Mouse (Mus musculus) hindbrain, postnatal 0 days (tissue): ENCODE measurements around the gene Pnma1. TPM values are rescaled to one million over a fixed set of nuclear protein-coding genes. Genes with fewer than 3 reads are reported as not detected.

Source experiments
- ATAC-seq: fragments of 200-750 bp; cut with Nextera tagmentation; 2 replicates; pipeline ENCODE4 v1.8.0; 2017; ENCODE audit warnings: mild to moderate bottlenecking, moderate TSS enrichment, moderate library complexity
- DNase-seq: peaks from one replicate; pipeline ENCODE4 v3.0.0-alpha.2; 2015; ENCODE audit warnings: low spot score
- H3K27ac ChIP-seq: fragments of 300-500 bp; sonication (generic); 2 replicates; pipeline ENCODE4 v1.5.1; 2014; ENCODE audit warnings: mild to moderate bottlenecking
- H3K27me3 ChIP-seq: fragments of 300-500 bp; sonication (generic); 2 replicates; pipeline ENCODE4 v1.6.1; 2014; ENCODE audit warnings: low read length, mixed read lengths; ENCODE audit not compliant: insufficient read depth
- H3K36me3 ChIP-seq: fragments of 300-500 bp; sonication (generic); 2 replicates; pipeline ENCODE4 v1.6.1; 2014; ENCODE audit warnings: low read length, mixed read lengths; ENCODE audit not compliant: insufficient read depth
- H3K4me1 ChIP-seq: fragments of 300-500 bp; sonication (generic); 2 replicates; pipeline ENCODE4 v1.6.1; 2014; ENCODE audit warnings: antibody characterized with exemption, low read length, mixed read lengths; ENCODE audit not compliant: insufficient read depth
- H3K4me2 ChIP-seq: fragments of 300-500 bp; sonication (generic); 2 replicates; pipeline ENCODE4 v1.6.1; 2014; ENCODE audit warnings: low read depth, mild to moderate bottlenecking, low read length, moderate library complexity, mixed read lengths
- H3K4me3 ChIP-seq: fragments of 300-500 bp; sonication (generic); 2 replicates; pipeline ENCODE4 v1.5.1; 2014; ENCODE audit warnings: low read length
- H3K9ac ChIP-seq: fragments of 300-500 bp; sonication (generic); replicated peaks from 2 replicates; pipeline ENCODE4 v1.6.1; 2014; ENCODE audit warnings: mild to moderate bottlenecking, low read length, moderate library complexity, mixed read lengths
- H3K9me3 ChIP-seq: fragments of 300-500 bp; sonication (generic); 2 replicates; pipeline ENCODE4 v1.6.1; 2016; ENCODE audit warnings: low read length, mixed read lengths
- CTCF ChIP-seq: IDR thresholded peaks from 2 replicates; pipeline ENCODE4 v1.5.1; 2016; ENCODE audit warnings: antibody characterized with exemption, control low read depth, low read depth
- WGBS: fragments of 180-500 bp; shearing (Covaris S2); extraction: QIAGEN DNeasy Blood & Tissue Kit; methylation state at CpG from one replicate; pipeline ENCODE4 v1.1.7; 2014; 5-methylcytosine and 5-hydroxymethylcytosine counted together
- polyA plus RNA-seq: library from polyadenylated mRNA; unstranded; fragments of >200 nt; fragmentation: Nextera tagmentation; extraction: Ambion mirVana; gene quantifications from 2 replicates; pipeline ENCODE4 v1.2.1, GENCODE M21; 2015
- total RNA-seq: library from RNA; depleted of rRNA; stranded (reverse); fragments of >200 nt; gene quantifications from 2 replicates; pipeline ENCODE4 v1.2.3, GENCODE M21; 2014

Pnma1 gene
- total and polyA plus RNA-seq, 2 experiments from 2014 or later = 2.5 to 4.5 TPM

DNA sequence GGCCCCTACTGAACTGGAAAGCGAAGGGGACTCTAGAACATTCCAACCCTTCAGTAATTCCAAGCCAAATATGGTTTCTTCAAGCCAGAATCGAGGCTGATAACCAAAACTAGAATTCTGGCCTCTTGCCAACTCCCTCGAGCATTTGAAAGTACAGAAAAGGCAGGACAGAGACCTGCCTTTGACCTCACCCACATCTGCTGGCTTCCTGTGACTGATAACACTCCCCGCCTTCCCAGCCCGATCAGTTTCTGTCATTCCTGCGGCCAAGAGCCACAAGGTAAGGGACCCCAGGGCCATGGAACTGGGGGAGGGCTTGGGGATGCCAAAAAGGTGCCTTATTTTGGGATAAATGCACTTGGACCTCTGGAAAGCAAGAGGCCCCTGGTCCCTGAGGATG lies 2.7 kb upstream of the Pnma1 start:
- no peak for TF ChIP-seq CTCF
- Histone ChIP-seq H3K27me3 (no peaks in the 10 kb centered on the region), H3K4me2 (no peak overlapping the region), H3K4me3 (no peak overlapping the region), H3K36me3 (no peaks in the 10 kb centered on the region; the same call in 1 of the 2 replicates), H3K9me3 (no peaks in the 10 kb centered on the region), H3K27ac (no peak overlapping the region), H3K9ac (no peak overlapping the region), H3K4me1 (no peaks in the 10 kb centered on the region)
- 55% methylated on average over 6 of the region's 6 CpGs for WGBS
- no peak for ATAC-seq
- DNase-seq = no peak

DNA sequence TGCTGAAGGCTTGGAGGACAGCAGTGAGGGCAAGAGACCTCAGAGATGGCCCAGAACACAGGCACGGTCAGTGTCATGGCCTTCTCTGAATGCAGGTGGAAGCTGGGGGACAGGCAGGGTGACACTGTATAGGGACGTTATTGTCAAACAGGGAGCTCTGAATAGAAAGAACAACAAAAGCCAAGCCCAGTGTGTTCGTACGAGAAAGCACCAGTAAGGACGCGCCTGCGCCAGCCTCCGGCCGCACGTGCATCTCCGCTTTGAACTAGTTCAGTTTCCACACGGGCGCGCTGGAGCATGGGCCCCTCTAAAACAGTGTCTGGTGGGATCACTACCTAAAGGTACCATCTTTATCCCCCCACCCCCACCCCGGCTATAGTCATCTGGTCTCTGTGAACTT lies 1.7 kb upstream of the Pnma1 start:
- Histone ChIP-seq H3K27ac (no peak overlapping the region), H3K4me1 (no peaks in the 10 kb centered on the region), H3K9me3 (no peaks in the 10 kb centered on the region), H3K36me3 (no peaks in the 10 kb centered on the region), H3K4me2 (no peak overlapping the region), H3K9ac (no peak overlapping the region), H3K4me3 (no peak overlapping the region), H3K27me3 (no peaks in the 10 kb centered on the region)
- ATAC-seq (no peak), DNase-seq (peak; percentile 21)
- no peak for TF ChIP-seq CTCF
- 39% methylated on average over 15 of the region's 15 CpGs for WGBS

DNA sequence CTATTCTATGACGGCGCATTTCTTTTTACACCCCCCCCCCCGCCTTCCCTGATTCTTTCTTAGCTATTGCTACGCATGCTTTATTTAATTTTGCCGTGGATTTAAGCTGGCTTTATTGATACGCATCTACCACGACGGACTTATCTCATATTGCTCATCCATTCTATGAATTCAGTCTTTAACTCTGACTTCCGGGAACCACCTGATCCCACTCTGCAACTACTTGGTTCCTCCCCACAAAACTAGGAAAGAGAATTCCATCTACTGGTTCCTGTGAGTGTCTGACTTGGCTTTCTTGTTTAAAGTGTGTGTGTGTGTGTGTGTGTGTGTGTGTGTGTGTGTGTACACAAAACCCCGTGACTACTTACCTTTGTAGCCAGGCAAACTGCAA lies 328 bp upstream of the Pnma1 start:
- DNase-seq (no peak), ATAC-seq (peak; percentile 48)
- peak overlapping the region; percentile 94 for H3K4me2 ChIP-seq
- H3K9me3 ChIP-seq = no peaks in the 10 kb centered on the region
- no peaks in the 10 kb centered on the region for H3K27me3 ChIP-seq
- H3K36me3 ChIP-seq = no peaks in the 10 kb centered on the region; the same call in 1 of the 2 replicates
- TF ChIP-seq CTCF = no peak
- H3K9ac ChIP-seq = peak overlapping the region; percentile 67
- no peaks in the 10 kb centered on the region for H3K4me1 ChIP-seq
- WGBS = 2% methylated on average over 10 of the region's 10 CpGs
- peak overlapping the region; percentile 72 for H3K4me3 ChIP-seq
- peak overlapping the region; percentile 77 for H3K27ac ChIP-seq

DNA sequence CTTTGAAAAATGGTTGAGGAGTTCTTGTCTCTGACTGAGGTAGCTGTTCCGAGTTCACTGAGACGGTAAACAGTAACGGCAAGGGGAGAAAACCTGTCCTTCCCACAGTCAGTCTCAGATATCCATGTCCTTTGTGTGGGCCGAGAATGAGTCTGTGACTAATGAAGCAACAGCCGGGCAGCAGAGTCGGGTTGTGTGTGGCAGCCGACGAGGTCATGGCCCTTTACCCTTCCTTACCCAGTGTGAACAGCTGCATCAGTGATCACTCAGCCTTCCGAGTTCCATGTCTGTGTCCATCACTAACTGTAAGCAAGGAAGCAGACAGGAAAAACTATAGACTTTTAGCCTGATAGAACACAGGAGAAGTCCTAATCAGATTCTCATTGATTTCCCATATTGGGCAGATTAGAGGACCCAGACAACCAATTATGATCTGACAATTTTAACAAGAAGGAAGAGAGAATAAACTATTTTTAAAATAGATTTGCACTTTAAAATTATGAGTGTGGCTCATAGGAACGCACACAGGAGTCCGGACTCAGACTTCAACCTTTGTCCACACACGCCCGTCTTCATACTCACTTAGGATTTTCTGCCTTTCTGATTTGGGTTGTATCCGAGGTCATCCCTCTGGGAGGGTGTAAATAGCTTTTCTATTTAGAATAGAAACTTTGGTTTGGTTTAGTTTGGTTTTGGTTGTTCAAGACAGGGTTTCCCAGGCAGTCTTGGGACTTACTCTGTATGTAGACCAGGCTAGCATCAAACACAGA lies 5.8 kb downstream of the Pnma1 start:
- Histone ChIP-seq H3K27ac (no peak overlapping the region), H3K36me3 (peaks cover under 1% of the 10 kb centered on the region; the same call in 1 of the 2 replicates), H3K4me2 (no peak overlapping the region), H3K9me3 (no peaks in the 10 kb centered on the region), H3K4me1 (no peaks in the 10 kb centered on the region), H3K4me3 (no peak overlapping the region), H3K27me3 (no peaks in the 10 kb centered on the region), H3K9ac (no peak overlapping the region)
- TF ChIP-seq CTCF = no peak
- 42% methylated on average over 14 of the region's 14 CpGs for WGBS
- ATAC-seq (no peak), DNase-seq (no peak)

DNA sequence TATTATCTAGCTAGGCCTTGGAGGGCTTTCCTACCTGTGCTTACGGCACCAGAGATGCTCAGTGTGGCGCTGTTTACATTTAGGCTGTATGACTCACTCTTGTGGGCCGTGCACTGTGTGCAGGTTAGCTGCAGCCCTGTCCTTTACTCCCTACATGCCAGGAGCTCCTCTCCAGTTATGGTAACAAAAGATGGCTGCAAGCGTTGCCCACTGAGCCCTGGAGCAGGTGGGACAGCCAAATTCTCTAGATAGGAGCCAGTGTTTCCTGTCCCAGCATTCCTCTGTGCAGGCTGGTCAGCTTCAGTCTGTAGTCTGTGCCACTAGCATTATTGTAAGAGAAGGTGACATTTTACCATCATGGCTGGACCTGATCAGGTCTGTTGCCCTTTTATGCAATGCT lies 7.0 kb downstream of the Pnma1 start:
- H3K4me3 ChIP-seq = no peak overlapping the region
- DNase-seq (no peak), ATAC-seq (no peak)
- H3K4me2 ChIP-seq = no peak overlapping the region
- H3K9me3 ChIP-seq = no peaks in the 10 kb centered on the region
- no peaks in the 10 kb centered on the region for H3K4me1 ChIP-seq
- 89% methylated on average over 4 of the region's 4 CpGs for WGBS
- no peak overlapping the region for H3K27ac ChIP-seq
- no peaks in the 10 kb centered on the region for H3K27me3 ChIP-seq
- no peak for TF ChIP-seq CTCF
- H3K36me3 ChIP-seq = peaks cover 10% of the 10 kb centered on the region; the same call in 1 of the 2 replicates
- no peak overlapping the region for H3K9ac ChIP-seq

DNA sequence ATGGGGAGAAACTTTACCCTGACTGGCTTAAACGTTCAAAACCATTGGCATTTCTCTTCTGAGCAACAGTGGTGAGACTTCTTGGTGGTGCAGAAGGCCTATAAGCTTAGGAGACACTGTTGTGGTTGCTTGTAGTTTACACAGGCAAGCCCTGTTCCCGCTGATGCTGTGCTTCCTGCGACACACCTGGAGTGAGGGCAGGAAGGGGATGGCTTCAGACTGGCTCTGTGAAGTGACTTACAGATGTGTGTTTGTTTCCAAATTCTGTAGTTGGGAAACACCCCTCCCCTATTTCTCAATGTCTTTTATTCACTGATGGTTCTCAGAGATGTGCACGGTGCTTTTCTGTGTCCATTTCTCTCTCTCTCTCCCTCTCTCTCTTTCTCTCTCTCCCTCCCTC lies 8.2 kb downstream of the Pnma1 start:
- no peak for TF ChIP-seq CTCF
- DNase-seq = no peak
- 73% methylated on average over 4 of the region's 4 CpGs for WGBS
- no peak overlapping the region for H3K4me3 ChIP-seq
- no peaks in the 10 kb centered on the region for H3K4me1 ChIP-seq
- ATAC-seq = no peak
- peaks cover 14% of the 10 kb centered on the region; the same call in 1 of the 2 replicates for H3K36me3 ChIP-seq
- H3K9ac ChIP-seq = no peak overlapping the region
- no peak overlapping the region for H3K27ac ChIP-seq
- H3K9me3 ChIP-seq = no peaks in the 10 kb centered on the region
- no peaks in the 10 kb centered on the region for H3K27me3 ChIP-seq
- no peak overlapping the region for H3K4me2 ChIP-seq

DNA sequence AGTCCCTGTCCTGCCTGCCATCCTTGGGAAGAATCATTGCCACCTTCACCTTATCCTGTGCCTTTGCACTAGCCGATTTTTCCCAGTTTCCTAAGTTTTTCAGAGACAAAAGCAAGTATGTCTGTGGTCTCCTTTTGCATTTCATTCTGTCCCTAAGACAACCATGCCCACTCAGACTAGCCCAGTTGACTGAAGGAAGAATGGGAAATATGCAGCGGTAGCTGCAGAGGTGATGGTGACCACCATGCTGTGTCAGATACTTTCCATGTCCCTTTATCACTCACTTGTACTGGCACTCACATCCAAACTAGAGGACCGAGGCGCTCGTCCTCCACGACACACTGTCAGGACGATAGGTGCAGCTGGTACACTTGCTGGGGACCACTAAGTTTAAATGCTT lies 11.2 kb downstream of the Pnma1 start:
- H3K27ac ChIP-seq = no peak overlapping the region
- WGBS = 88% methylated on average over 7 of the region's 7 CpGs
- H3K9me3 ChIP-seq = no peaks in the 10 kb centered on the region

More for the DNA sequence above, 11.2 kb downstream of the Pnma1 start:
- Histone ChIP-seq H3K4me1 (no peaks in the 10 kb centered on the region), H3K9ac (no peak overlapping the region), H3K27me3 (no peaks in the 10 kb centered on the region), H3K4me2 (no peak overlapping the region), H3K4me3 (no peak overlapping the region), H3K36me3 (peaks cover 14% of the 10 kb centered on the region; the same call in 1 of the 2 replicates)
- no peak for TF ChIP-seq CTCF
- DNase-seq (no peak), ATAC-seq (no peak)
